Mouse (Mus musculus): Measurements from ENCODE around the gene Med12l. TPM values are rescaled to one million over a fixed set of nuclear protein-coding genes. Genes with fewer than 3 reads are reported as not detected.
"Not testable (repeated sequence)": the region's sequence is repeated elsewhere in the genome, so short reads cannot be mapped to it uniquely, and the experiment has no call there.

Gene Med12l
- polyA plus RNA-seq, 1 experiment from 2014 or later, result 3.1 TPM

DNA sequence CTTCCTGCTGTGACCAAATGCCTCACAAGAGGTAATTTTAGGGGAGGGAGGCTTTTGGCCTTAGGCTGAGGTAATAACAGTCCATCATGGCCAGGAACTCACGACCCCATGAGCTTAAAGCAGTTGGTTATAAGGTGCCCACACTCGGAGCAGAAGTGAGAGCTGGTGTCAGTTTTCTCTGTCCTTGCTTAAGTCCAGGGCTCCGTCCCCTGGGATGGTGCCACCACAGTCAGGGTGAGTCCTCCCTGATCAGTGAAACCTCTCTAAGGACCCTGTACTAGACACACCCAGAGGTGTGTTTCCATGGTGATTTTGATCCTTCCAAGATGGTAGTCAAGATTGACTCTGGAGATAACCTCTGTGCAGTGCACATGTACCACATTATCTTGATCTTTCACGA, 25.4 kb downstream of the Med12l start:
- 77% methylated on average over 4 of the region's 4 CpGs for WGBS
- H3K4me3 ChIP-seq, result no peak overlapping the region
- no peaks in the 10 kb centered on the region for H3K4me1 ChIP-seq (replicated peaks)
- H3K27me3 ChIP-seq (ENCODE audit: insufficient read depth, poor library complexity, severe bottlenecking), result no peaks in the 10 kb centered on the region
- H3K36me3 ChIP-seq, result 0 out of 2 replicates have a peak, but pooled peaks cover 4% of the 10 kb centered on the region
- no peak overlapping the region for H3K27ac ChIP-seq
- DNase-seq (ENCODE audit: low spot score), result no peak
- H3K9me3 ChIP-seq, result no peaks in the 10 kb centered on the region

DNA sequence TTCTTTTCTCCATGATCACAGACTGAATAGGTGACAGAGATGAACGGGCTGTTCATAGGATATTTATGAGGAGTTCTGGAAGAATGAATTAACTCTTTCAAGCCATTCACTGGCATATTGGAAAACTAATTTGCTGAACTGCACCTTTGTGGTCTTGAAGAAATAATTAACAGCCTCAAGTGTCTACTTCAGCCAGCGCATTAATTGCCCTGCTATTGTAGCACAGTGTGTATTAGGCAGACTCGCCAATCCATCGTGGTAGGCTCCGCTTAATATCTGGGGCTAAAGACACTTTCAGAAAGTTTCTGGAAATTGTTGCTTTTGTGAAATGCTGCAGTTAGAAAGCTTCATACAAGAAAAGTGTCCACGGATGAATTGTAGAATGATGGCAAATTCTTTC, 35.9 kb downstream of the Med12l start:
- Histone ChIP-seq H3K27me3 (ENCODE audit: insufficient read depth, poor library complexity, severe bottlenecking) (no peaks in the 10 kb centered on the region), H3K9me3 (no peaks in the 10 kb centered on the region), H3K4me3 (no peak overlapping the region), H3K4me1 (replicated peaks) (no peaks in the 10 kb centered on the region), H3K36me3 (0 out of 2 replicates have a peak, but pooled peaks cover 3% of the 10 kb centered on the region), H3K27ac (no peak overlapping the region)
- DNase-seq (ENCODE audit: low spot score), result no peak
- WGBS, result 88% methylated on average over 6 of the region's 6 CpGs

DNA sequence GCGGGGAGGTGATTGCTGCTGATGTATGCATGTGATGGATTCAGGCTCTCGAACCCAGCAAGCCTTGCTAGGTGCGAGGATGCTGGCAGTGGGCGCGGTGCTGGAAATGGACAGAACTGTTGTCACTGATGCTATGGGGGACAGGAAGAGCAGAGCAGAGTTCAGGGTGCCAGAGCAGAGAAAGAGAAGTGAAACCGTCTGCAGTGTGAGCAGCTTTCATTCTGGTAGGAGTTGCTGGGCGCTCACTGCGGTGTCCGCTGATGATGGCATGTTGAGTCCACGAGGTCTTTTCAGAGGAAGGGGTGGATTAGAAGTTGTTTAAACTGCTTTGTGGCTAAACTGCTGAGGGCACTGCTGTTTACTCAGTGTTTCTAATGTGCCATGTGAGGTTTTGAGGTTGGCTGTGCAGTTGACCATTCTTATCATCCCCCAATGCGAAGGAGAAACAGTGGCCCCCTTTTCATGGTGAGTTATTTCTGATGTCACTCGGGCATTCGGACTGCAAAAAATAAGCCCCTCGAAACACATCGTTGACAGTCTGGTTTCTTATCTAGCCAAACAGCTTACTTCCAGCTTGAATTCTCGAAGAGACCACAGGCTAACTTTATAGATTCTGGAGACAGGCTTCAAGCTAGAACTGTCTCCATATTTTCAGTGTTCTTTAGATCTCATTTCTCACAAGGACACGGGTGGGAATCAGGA, 49.4 kb downstream of the Med12l start:
- 92% methylated on average over 17 of the region's 17 CpGs for WGBS
- no peak overlapping the region for H3K27ac ChIP-seq
- no peaks in the 10 kb centered on the region for H3K9me3 ChIP-seq
- H3K4me3 ChIP-seq, result no peak overlapping the region
- no peaks in the 10 kb centered on the region for H3K36me3 ChIP-seq
- H3K4me1 ChIP-seq (replicated peaks), result peaks cover 10% of the 10 kb centered on the region; the same call in 1 of the 2 replicates
- no peak for DNase-seq (ENCODE audit: low spot score)
- H3K27me3 ChIP-seq (ENCODE audit: insufficient read depth, poor library complexity, severe bottlenecking), result no peaks in the 10 kb centered on the region

DNA sequence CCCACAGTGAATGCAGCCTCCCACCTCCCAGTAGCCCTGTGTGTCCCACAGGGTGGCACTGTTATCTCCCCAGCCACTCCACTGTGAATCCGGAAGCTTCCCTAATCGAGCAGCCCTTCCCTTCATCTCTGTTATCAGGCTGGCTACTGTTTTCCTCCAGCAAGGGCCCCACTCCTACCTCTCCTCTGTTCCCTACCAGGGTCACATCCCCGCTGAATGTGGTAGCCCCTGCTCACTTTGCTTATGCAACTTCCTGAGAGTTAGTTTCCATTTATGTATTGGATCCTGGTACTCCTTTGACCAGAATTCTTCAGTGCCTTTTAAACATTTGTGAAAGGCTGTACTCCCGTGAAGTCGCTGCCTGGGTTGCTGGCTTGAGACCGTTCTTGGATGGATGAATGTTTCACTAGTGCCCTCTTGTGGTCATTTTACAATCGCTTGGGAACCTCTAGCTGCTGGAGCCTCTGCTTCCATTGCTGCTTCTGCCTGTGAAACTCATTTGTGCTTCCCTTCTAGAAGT, 53.5 kb downstream of the Med12l start:
- H3K4me1 ChIP-seq (replicated peaks), result peaks cover 15% of the 10 kb centered on the region; the same call in 1 of the 2 replicates
- DNase-seq (ENCODE audit: low spot score), result peak; percentile 62
- peak overlapping the region; percentile 24; the same call in 1 of the 2 replicates for H3K27ac ChIP-seq
- H3K4me3 ChIP-seq, result peak overlapping the region; percentile 16; the same call in 1 of the 2 replicates
- 5% methylated on average over 7 of the region's 7 CpGs for WGBS
- H3K27me3 ChIP-seq (ENCODE audit: insufficient read depth, poor library complexity, severe bottlenecking), result no peaks in the 10 kb centered on the region
- no peaks in the 10 kb centered on the region for H3K9me3 ChIP-seq
- H3K36me3 ChIP-seq, result 0 out of 2 replicates have a peak, but pooled peaks cover under 1% of the 10 kb centered on the region

DNA sequence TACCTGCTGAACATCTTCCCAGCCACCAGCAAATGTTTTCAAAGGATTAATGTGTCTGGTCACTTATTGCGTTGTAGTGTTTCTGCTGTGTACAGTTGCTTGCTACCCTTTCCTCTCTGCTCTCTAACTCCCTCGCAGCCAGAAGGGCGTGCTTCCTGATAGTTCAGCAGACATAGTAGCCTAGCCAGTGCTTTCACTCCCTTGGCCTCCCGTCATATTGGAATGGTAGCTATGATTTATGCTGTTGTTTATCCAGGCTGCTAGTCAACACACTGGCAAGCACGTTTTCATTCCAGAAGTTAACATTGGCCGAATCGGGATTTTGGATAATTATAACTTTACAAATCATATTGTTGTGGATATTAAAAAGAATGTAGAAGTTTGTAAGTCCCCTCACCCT, 54.5 kb downstream of the Med12l start:
- no peak for DNase-seq (ENCODE audit: low spot score)
- WGBS, result 90% methylated on average over 7 of the region's 7 CpGs
- no peak overlapping the region for H3K4me3 ChIP-seq
- H3K27me3 ChIP-seq (ENCODE audit: insufficient read depth, poor library complexity, severe bottlenecking), result no peaks in the 10 kb centered on the region
- 0 out of 2 replicates have a peak, but pooled peaks cover 2% of the 10 kb centered on the region for H3K36me3 ChIP-seq
- H3K4me1 ChIP-seq (replicated peaks), result peaks cover 15% of the 10 kb centered on the region; the same call in 1 of the 2 replicates
- no peak overlapping the region for H3K27ac ChIP-seq
- no peaks in the 10 kb centered on the region for H3K9me3 ChIP-seq

DNA sequence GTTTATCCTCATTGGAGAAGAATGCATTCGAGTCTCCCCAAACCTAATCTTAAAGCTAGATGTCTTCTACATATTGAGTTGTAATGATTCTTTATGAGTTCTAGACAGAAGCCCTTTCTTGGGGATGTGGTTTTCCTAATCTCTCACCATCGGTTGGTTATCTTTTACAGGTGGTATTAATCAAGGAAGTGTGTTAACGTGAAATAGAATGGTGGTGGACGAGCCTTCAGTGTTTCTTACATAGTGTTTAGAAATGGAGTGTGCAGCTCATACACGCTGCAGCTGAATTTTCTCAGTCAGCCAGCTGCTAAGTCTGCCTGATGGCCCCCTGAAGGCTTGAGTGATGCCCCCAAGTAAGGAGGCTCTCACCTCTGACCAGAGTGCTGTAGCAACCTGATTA, 56.5 kb downstream of the Med12l start:
- H3K27me3 ChIP-seq (ENCODE audit: insufficient read depth, poor library complexity, severe bottlenecking), result no peaks in the 10 kb centered on the region
- H3K4me1 ChIP-seq (replicated peaks), result peaks cover 15% of the 10 kb centered on the region; the same call in 1 of the 2 replicates
- 72% methylated on average over 5 of the region's 5 CpGs for whole genome bisulfite sequencing
- no peak overlapping the region for H3K4me3 ChIP-seq
- no peak for DNase-seq (ENCODE audit: low spot score)
- H3K27ac ChIP-seq, result peak overlapping the region; percentile 35; the same call in 1 of the 2 replicates
- H3K9me3 ChIP-seq, result no peaks in the 10 kb centered on the region
- 0 out of 2 replicates have a peak, but pooled peaks cover 2% of the 10 kb centered on the region for H3K36me3 ChIP-seq

DNA sequence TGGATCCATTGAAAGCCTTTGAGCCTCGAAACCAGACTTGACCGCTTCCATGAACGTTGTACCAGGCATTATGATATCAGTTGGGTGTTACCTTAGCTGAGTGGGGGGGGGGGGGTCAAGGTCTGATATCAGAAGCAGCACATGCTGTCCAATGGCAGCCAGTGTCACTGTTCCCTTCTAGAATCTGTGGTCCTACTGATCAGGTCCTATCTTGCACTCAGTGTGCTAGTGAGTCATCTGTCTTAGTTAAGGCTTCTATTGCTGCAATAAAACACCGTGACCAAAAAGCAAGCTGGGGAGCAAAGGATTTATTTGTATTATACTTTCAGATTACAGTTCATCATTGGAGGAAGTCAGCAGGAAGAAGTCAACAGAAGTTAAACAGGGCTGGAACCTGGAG, 57.8 kb downstream of the Med12l start:
- no peak overlapping the region for H3K27ac ChIP-seq
- WGBS, result 93% methylated on average over 4 of the region's 4 CpGs
- H3K27me3 ChIP-seq (ENCODE audit: insufficient read depth, poor library complexity, severe bottlenecking), result no peaks in the 10 kb centered on the region
- H3K4me1 ChIP-seq (replicated peaks), result peaks cover 14% of the 10 kb centered on the region; the same call in 1 of the 2 replicates
- no peak overlapping the region for H3K4me3 ChIP-seq
- DNase-seq (ENCODE audit: low spot score), result no peak
- H3K36me3 ChIP-seq, result 0 out of 2 replicates have a peak, but pooled peaks cover 2% of the 10 kb centered on the region
- no peaks in the 10 kb centered on the region for H3K9me3 ChIP-seq

DNA sequence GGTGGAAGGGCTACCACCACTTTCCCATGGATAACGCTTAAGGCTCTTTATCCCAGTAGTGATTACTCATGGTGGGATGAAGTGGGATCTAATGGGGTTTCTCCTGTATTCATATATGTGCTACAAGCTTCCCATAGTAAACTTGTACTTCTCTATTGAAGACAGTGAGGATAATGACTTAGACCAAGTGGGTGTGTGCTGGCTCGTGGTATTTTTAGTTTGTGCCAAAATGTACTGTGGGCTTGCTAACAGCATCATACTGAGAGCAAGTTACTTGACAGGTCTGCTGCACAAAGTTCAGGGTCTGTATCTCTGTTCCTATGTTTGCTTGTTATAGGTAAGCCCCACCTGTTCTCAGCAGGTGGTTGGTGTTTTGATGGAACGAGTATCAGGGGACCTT, 60.3 kb downstream of the Med12l start:
- H3K27ac ChIP-seq, result no peak overlapping the region
- 90% methylated on average over 3 of the region's 3 CpGs for WGBS

DNA sequence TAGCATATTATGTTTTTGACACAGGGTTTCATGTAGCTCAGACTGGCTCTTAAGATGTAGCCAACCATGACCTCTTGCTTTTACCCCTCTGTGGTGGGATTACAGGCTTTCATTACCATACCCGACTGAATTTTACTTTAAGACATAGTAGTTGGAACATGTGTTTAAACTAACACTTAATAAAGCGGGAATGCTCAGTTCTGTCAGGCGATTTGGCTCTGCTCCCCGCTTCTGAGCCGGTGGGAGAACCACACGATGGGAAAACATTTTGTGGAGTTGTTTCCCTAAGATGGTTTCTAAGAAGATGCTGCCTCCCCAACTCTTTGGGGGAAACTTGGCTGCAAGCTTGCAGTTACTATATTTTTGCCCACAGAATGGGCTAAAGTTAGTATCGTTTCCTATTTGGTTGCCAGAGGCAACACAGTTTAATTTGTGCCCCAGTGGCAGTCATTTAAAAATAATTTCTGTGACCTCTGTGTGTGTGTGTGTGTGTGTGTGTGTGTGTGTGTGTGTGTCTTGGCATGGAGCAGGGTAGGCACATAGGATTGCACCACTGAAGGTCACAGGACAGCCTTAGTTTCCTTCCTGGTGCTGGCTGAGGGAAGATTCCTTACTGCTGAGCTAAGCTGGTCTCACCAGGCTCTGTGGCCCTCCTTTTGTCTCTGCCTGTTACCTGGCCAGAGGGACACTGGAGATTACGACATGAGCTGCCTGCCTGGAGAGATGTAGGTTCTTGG, 61.1 kb downstream of the Med12l start:
- Histone ChIP-seq H3K4me1 (replicated peaks) (peaks cover 4% of the 10 kb centered on the region; the same call in 1 of the 2 replicates), H3K9me3 (no peaks in the 10 kb centered on the region), H3K36me3 (0 out of 2 replicates have a peak, but pooled peaks cover 2% of the 10 kb centered on the region), H3K27ac (no peak overlapping the region), H3K27me3 (ENCODE audit: insufficient read depth, poor library complexity, severe bottlenecking) (no peaks in the 10 kb centered on the region), H3K4me3 (no peak overlapping the region)
- no peak for DNase-seq (ENCODE audit: low spot score)
- WGBS, result 85% methylated on average over 8 of the region's 8 CpGs

More for the DNA sequence above, 60.3 kb downstream of the Med12l start:
- Histone ChIP-seq H3K4me1 (replicated peaks) (peaks cover 4% of the 10 kb centered on the region; the same call in 1 of the 2 replicates), H3K36me3 (0 out of 2 replicates have a peak, but pooled peaks cover 2% of the 10 kb centered on the region), H3K4me3 (no peak overlapping the region), H3K27me3 (ENCODE audit: insufficient read depth, poor library complexity, severe bottlenecking) (no peaks in the 10 kb centered on the region), H3K9me3 (no peaks in the 10 kb centered on the region)
- no peak for DNase-seq (ENCODE audit: low spot score)

DNA sequence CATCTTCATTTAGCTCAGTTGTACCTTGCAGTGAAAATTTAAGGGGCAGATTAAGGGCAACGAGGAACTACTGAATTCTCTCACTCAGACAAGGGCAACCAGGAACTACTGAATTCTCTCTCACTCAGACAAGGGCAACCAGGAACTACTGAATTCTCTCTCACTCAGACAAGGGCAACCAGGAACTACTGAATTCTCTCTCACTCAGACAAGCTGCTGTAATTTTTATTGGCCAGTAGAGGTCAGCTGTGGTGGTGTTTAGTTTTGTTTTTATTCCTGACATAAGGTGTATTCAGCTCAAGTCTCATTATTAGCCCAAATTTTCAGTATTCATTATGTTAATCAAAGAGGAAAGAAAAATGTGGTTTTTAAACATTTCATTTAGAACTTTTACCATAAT, 63.4 kb downstream of the Med12l start:
- WGBS, result 84% methylated on average over 1 of the region's 1 CpGs
- not testable (repeated sequence) for H3K4me3 ChIP-seq; H3K9me3 ChIP-seq; H3K27ac ChIP-seq; H3K27me3 ChIP-seq (ENCODE audit: insufficient read depth, poor library complexity, severe bottlenecking); H3K36me3 ChIP-seq; H3K4me1 ChIP-seq (replicated peaks); DNase-seq (ENCODE audit: low spot score)

DNA sequence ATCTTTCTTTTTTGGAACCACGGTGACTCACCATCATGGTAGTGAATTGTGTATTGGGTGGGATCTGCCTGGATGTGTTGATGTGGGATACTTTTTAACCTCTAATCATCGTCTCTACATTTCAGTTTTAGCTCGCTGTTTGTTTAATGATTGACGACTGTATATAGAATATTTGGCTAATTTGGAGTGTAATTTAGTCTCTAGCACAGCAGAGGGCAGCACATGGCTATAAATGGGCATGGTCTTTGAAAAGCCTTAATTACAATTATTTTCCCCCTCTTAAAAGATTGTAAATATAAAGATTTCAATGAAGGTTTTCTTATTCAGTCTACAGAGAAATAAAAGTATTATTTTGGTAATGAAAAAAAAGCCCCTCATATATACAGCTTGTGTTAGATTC, 71.7 kb downstream of the Med12l start:
- no peaks in the 10 kb centered on the region for H3K9me3 ChIP-seq
- H3K27ac ChIP-seq, result no peak overlapping the region
- peaks cover 15% of the 10 kb centered on the region for H3K4me1 ChIP-seq (replicated peaks)
- DNase-seq (ENCODE audit: low spot score), result no peak
- H3K4me3 ChIP-seq, result no peak overlapping the region
- 61% methylated on average over 4 of the region's 4 CpGs for WGBS
- no peaks in the 10 kb centered on the region for H3K27me3 ChIP-seq (ENCODE audit: insufficient read depth, poor library complexity, severe bottlenecking)
- H3K36me3 ChIP-seq, result 0 out of 2 replicates have a peak, but pooled peaks cover 3% of the 10 kb centered on the region

DNA sequence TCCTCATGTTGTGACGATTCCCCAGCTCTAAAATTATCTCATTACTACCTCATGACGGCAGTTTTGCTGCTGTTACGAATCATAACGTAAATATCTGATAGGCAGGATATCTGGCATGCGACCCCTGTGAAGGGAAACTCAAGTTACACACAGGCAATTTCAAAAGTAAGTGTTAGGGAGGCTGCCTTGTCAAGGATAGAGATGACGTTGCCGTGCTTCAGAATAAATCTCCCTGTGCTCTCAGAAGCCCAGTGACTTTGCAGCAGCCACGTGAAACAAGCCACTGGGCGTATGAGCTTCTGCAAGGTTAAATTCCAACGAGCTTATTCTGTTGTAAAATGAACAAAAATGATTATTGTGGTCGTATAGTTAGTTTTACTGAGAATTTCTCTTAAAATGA, 73.0 kb downstream of the Med12l start:
- no peaks in the 10 kb centered on the region for H3K27me3 ChIP-seq (ENCODE audit: insufficient read depth, poor library complexity, severe bottlenecking)
- WGBS, result 84% methylated on average over 11 of the region's 11 CpGs
- H3K36me3 ChIP-seq, result 0 out of 2 replicates have a peak, but pooled peaks cover 3% of the 10 kb centered on the region
- no peak for DNase-seq (ENCODE audit: low spot score)
- no peak overlapping the region for H3K27ac ChIP-seq
- H3K9me3 ChIP-seq, result no peaks in the 10 kb centered on the region
- no peak overlapping the region for H3K4me3 ChIP-seq
- H3K4me1 ChIP-seq (replicated peaks), result peaks cover 15% of the 10 kb centered on the region
